Mouse (Mus musculus) spleen, adult 2 months (tissue): ENCODE results near the gene Nme1.

Source experiments
- CTCF ChIP-seq: fragments of 200-500 bp; IDR thresholded peaks from 2 replicates; pipeline ENCODE4 v1.5.1; 2011; ENCODE audit warnings: mild to moderate bottlenecking, inconsistent platforms; ENCODE audit not compliant: insufficient read depth, insufficient read length, insufficient replicate concordance; ENCODE audit errors: extremely low read depth
- POLR2A ChIP-seq: fragments of 200-500 bp; IDR thresholded peaks from 2 replicates; pipeline ENCODE4 v1.6.1; 2011; ENCODE audit warnings: low read depth, low read length, inconsistent platforms

DNA sequence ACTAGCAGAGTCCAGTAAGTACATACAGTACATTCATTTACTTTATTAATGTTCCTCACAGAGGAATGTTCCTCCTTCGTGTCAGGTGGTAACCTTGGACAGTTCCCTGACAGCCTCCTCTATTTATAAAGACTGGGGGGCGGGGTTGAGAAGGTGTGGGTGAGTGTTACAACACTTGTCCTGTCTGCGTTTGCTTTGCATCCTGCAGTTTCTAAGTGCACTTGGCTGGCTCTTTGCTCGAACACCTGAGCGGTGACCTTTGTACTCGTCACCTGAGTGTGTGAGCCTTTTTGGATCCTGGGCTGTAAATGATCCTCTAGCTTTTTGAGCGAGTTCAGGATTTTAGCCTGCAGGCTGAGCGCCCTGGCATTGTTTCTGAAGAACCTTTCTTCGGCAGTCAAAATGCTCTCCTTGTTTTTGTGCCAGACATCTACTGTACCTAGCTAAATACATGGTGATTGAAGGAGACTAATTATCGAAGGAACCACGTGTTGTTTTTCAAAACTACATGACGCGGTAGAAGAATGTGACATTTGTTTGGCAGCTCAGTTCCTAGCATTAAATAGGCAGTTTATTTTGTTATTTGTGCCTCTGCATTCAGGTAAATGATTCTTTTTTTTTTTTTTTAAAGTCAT lies 28.9 kb upstream of the Nme1 start:
- no peak for TF ChIP-seq POLR2A
- no peak for TF ChIP-seq CTCF
